12 mouse cellular contexts compared by ENCODE assay signal in the genomic region with DNA sequence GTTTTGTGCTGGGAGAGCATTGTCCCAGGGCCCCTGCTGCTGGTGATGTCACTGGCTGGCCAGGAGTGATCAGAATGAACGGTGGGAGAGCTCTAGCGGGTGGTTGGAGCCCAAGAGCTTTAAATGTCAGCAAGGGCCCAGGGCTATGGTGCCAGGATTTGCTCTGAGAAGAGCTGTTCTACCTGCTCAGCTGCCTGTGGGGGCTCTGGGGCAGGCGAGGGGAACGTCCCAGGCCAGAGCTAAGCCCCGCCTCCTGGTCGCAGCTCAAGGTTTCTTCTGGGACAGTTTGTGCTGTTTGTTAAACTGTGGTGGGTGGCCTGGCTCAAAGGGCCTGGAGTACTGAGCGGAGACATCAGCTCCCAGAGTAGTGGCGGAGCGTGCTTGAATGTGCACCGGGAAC. TPM values are rescaled to one million over a fixed set of nuclear protein-coding genes. Genes with fewer than 3 reads are reported as not detected.
A peak's percentile ranks its signal among the peaks of the same experiment; 100 is the strongest.
DNase-seq lines count a peak whose midpoint lies in the region; ATAC-seq and TF ChIP-seq lines count a peak whose summit lies in the region.
"Had no signal": no experiment of that assay in that cellular context is flagged by ENCODE, and none has a peak within 500 bp of the region (broad histone marks: within the 10 kb centered on the region; RNA-seq: fewer than 3 reads in every experiment).

No protein-coding gene starts in this region.

- WGBS in kidney, embryonic 14.5 days: 15% methylated on average over 10 of the region's 10 CpGs
- 16% methylated on average over 10 of the region's 10 CpGs for WGBS in neural tube, embryonic 12.5 days
- 30% methylated on average over 10 of the region's 10 CpGs for WGBS in intestine, postnatal 0 days

- no peaks in the 10 kb centered on the region for H3K9me3 ChIP-seq in kidney, embryonic 14.5 days (ENCODE audit: control insufficient read depth, low read length)
- no peaks in the 10 kb centered on the region for H3K9me3 ChIP-seq in neural tube, embryonic 12.5 days
- H3K9me3 ChIP-seq in intestine, postnatal 0 days (ENCODE audit: control insufficient read depth): no peaks in the 10 kb centered on the region
- H3K9me3 ChIP-seq: liver, embryonic 12.5 days had no signal

- DNase-seq in kidney, adult 18-20 months: no peak
- DNase-seq in neural tube, embryonic 10.5 days (ENCODE audit: extremely low spot score, low spot score): no peak
- peak; percentile 32 for DNase-seq in testis, postnatal 14 days (ENCODE audit: low spot score)
- DNase-seq in spleen, postnatal 14 days (ENCODE audit: low spot score in 2 of 2): no peak
- DNase-seq: gastrocnemius, postnatal 25 days; heart, postnatal 10 days; right cerebral cortex, postnatal 4 days; thymus, postnatal 25 days had no signal

- H3K4me3 ChIP-seq in kidney, embryonic 14.5 days (ENCODE audit: low read length): no peak overlapping the region
- no peak overlapping the region for H3K4me3 ChIP-seq in neural tube, embryonic 12.5 days
- H3K4me3 ChIP-seq in intestine, postnatal 0 days (ENCODE audit: low read depth, low read length): no peak overlapping the region
- H3K4me3 ChIP-seq: liver, embryonic 12.5 days had no signal

- H3K27ac ChIP-seq in kidney, embryonic 14.5 days (ENCODE audit: low read depth, low read length): peak overlapping the region; percentile 43; the same call in 1 of the 2 replicates
- H3K27ac ChIP-seq in neural tube, embryonic 12.5 days: no peak overlapping the region
- H3K27ac ChIP-seq in intestine, postnatal 0 days (ENCODE audit: low read depth, low read length): no peak overlapping the region
- H3K27ac ChIP-seq: liver, embryonic 12.5 days had no signal

- no peaks in the 10 kb centered on the region for H3K27me3 ChIP-seq in kidney, embryonic 14.5 days (ENCODE audit: control insufficient read depth, insufficient read depth, low read length)
- H3K27me3 ChIP-seq in neural tube, embryonic 12.5 days (replicated peaks): no peaks in the 10 kb centered on the region
- no peaks in the 10 kb centered on the region for H3K27me3 ChIP-seq in intestine, postnatal 0 days (replicated peaks; ENCODE audit: control insufficient read depth, insufficient read depth, low read length)

- peak; percentile 57 for ATAC-seq in kidney, embryonic 14.5 days (ENCODE audit: low FRiP score, low TSS enrichment)
- no peak for ATAC-seq in neural tube, embryonic 12.5 days (ENCODE audit: low FRiP score, low read depth)
- no peak for ATAC-seq in intestine, postnatal 0 days
- ATAC-seq: liver, embryonic 12.5 days had no signal

- peak overlapping the region; percentile 28; the same call in 1 of the 2 replicates for H3K9ac ChIP-seq in kidney, embryonic 14.5 days (ENCODE audit: low read depth, low read length)
- H3K9ac ChIP-seq in neural tube, embryonic 12.5 days: peak overlapping the region; percentile 33; the same call in 1 of the 2 replicates
- no peak overlapping the region for H3K9ac ChIP-seq in intestine, postnatal 0 days (ENCODE audit: low read depth, low read length)
- H3K9ac ChIP-seq: liver, embryonic 12.5 days had no signal

- peak overlapping the region; percentile 15 for H3K4me2 ChIP-seq in kidney, embryonic 14.5 days (replicated peaks; ENCODE audit: low read depth, low read length)
- H3K4me2 ChIP-seq in neural tube, embryonic 12.5 days (replicated peaks): peak overlapping the region; percentile 14; the same call in 1 of the 2 replicates
- H3K4me2 ChIP-seq in intestine, postnatal 0 days (replicated peaks; ENCODE audit: low read depth): peak overlapping the region; percentile 35
- H3K4me2 ChIP-seq: liver, embryonic 12.5 days had no signal

- no peaks in the 10 kb centered on the region for H3K36me3 ChIP-seq in kidney, embryonic 14.5 days (ENCODE audit: control insufficient read depth, insufficient read depth, low read length)
- H3K36me3 ChIP-seq in neural tube, embryonic 12.5 days: no peaks in the 10 kb centered on the region
- no peaks in the 10 kb centered on the region for H3K36me3 ChIP-seq in intestine, postnatal 0 days (ENCODE audit: control insufficient read depth, insufficient read depth)
- H3K36me3 ChIP-seq: liver, embryonic 12.5 days had no signal

- H3K4me1 ChIP-seq in kidney, embryonic 14.5 days (ENCODE audit: control insufficient read depth, insufficient read depth, low read length): peaks cover 22% of the 10 kb centered on the region
- H3K4me1 ChIP-seq in neural tube, embryonic 12.5 days: peaks cover 13% of the 10 kb centered on the region
- no peaks in the 10 kb centered on the region for H3K4me1 ChIP-seq in intestine, postnatal 0 days (replicated peaks; ENCODE audit: control insufficient read depth, insufficient read depth, low read length)

- no peak for TF ChIP-seq CTCF in intestine, postnatal 0 days (IDR thresholded peaks at IDR 0.05; ENCODE audit: low read depth)

RNA-seq across cellular contexts. Expression of gene Spdef, which starts 3.3 kb away (rescaled TPM):
- polyA plus RNA-seq in kidney, embryonic 14.5 days (2014; fragmentation: Nextera tagmentation; extraction: Ambion mirVana): 0.19 and 0.20 TPM in 2 replicates
- 0.13 and 0.33 TPM in 2 replicates for polyA plus RNA-seq in neural tube, embryonic 12.5 days (2016; fragmentation: Nextera tagmentation; extraction: Ambion mirVana)
- polyA plus RNA-seq in intestine, postnatal 0 days (2015; fragmentation: Nextera tagmentation; extraction: Ambion mirVana): 8.9 and 9.9 TPM in 2 replicates
- polyA plus RNA-seq: liver, embryonic 12.5 days had no signal
